In the genomic region with DNA sequence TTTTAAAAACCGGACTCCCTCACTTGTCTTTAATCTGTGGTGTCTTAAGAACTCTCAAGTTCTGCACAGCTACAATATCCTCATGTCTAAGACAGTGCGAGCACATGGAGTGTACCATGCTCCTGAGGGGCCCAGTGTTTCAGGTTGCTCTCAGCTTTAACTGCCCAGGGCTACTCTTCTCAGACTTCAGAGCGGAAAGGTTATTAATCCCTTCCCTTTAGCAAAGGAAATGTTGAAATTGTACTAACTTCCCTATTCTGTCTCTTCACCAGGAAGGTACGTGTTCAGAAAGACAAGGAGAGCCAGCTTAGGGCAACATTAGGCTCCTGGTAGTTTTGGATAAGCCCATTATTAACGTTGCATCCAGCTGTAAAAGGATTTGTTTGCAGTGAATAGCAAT, we compare ENCODE assay signal across 25 mouse cellular contexts. TPM values are rescaled to one million over a fixed set of nuclear protein-coding genes. Genes with fewer than 3 reads are reported as not detected.
"Had no signal": no experiment of that assay in that cellular context is flagged by ENCODE, and none has a peak within 500 bp of the region (broad histone marks: within the 10 kb centered on the region; RNA-seq: fewer than 3 reads in every experiment).

No protein-coding gene starts in this region.

- H3K36me3 ChIP-seq: liver, embryonic 15.5 days; lung, embryonic 15.5 days; midbrain, embryonic 13.5 days; midbrain, embryonic 15.5 days; neural tube, embryonic 13.5 days; neural tube, embryonic 15.5 days; stomach, embryonic 15.5 days had no signal

- H3K4me2 ChIP-seq: liver, embryonic 15.5 days; lung, embryonic 15.5 days; midbrain, embryonic 11.5 days; midbrain, embryonic 13.5 days; midbrain, embryonic 15.5 days; neural tube, embryonic 13.5 days; neural tube, embryonic 15.5 days; stomach, embryonic 15.5 days had no signal

- H3K4me1 ChIP-seq: lung, embryonic 15.5 days; midbrain, embryonic 13.5 days; midbrain, embryonic 15.5 days; stomach, embryonic 15.5 days had no signal

- ATAC-seq: liver, postnatal 0 days; lung, postnatal 0 days; midbrain, embryonic 13.5 days; midbrain, embryonic 15.5 days had no signal

- H3K9me3 ChIP-seq: liver, embryonic 15.5 days; lung, embryonic 15.5 days; megakaryocyte, embryonic 14.5 days; midbrain, embryonic 13.5 days; midbrain, embryonic 15.5 days; neural tube, embryonic 13.5 days; neural tube, embryonic 15.5 days; stomach, embryonic 15.5 days had no signal

- H3K9ac ChIP-seq: liver, embryonic 15.5 days; liver, postnatal 0 days; lung, embryonic 15.5 days; midbrain, embryonic 13.5 days; midbrain, embryonic 15.5 days; neural tube, embryonic 13.5 days; neural tube, embryonic 15.5 days; stomach, embryonic 15.5 days had no signal

- H3K27ac ChIP-seq: liver, embryonic 15.5 days; lung, embryonic 15.5 days; macrophage; midbrain, embryonic 13.5 days; midbrain, embryonic 15.5 days; neural tube, embryonic 13.5 days; neural tube, embryonic 15.5 days; stomach, embryonic 15.5 days; stomach, postnatal 0 days had no signal

- H3K27me3 ChIP-seq: liver, embryonic 15.5 days; lung, embryonic 15.5 days; midbrain, embryonic 13.5 days; midbrain, embryonic 15.5 days; neural tube, embryonic 13.5 days; neural tube, embryonic 15.5 days; stomach, embryonic 15.5 days had no signal

- H3K4me3 ChIP-seq: liver, embryonic 15.5 days; lung, embryonic 15.5 days; megakaryocyte, embryonic 14.5 days; midbrain, embryonic 13.5 days; midbrain, embryonic 15.5 days; myocyte; neural tube, embryonic 13.5 days; neural tube, embryonic 15.5 days; stomach, embryonic 15.5 days had no signal

- DNase-seq: liver, postnatal 0 days; lung, adult 2 months; lung, postnatal 14 days; lung, postnatal 36 days; right cerebral cortex, postnatal 14 days; thymus, adult 18-20 months; thymus, postnatal 14 days; thymus, postnatal 36 days had no signal

RNA-seq across cellular contexts. Expression of a gene that starts 43.0 kb away (rescaled TPM):
- polyA plus RNA-seq: liver, embryonic 15.5 days; liver, postnatal 0 days; lung, adult 2 months; lung, embryonic 15.5 days; lung, postnatal 0 days; macrophage; midbrain, embryonic 11.5 days; midbrain, embryonic 13.5 days; midbrain, embryonic 15.5 days; myocyte; neural tube, embryonic 11.5 days; neural tube, embryonic 13.5 days; neural tube, embryonic 15.5 days; spleen, adult 2 months; stomach, embryonic 15.5 days; stomach, postnatal 0 days; thymus, postnatal 0 days; urinary bladder, adult 2 months had no signal

RNA-seq across cellular contexts. Expression of a gene that starts 45.2 kb away (rescaled TPM):
- polyA plus RNA-seq: macrophage had no signal
